Comparison of ENCODE assay signal across 7 mouse cellular contexts in genomic region chr2:7395935-7396334, GRCm38 (mm10).
A peak's percentile ranks its signal among the peaks of the same experiment; 100 is the strongest.
DNase-seq lines count a peak whose midpoint lies in the region; ATAC-seq and TF ChIP-seq lines count a peak whose summit lies in the region.

No protein-coding gene starts in this region.

- H3K27me3 ChIP-seq in forebrain, embryonic 11.5 days (ENCODE audit: control insufficient read depth, insufficient read depth, low read length): no peaks in the 10 kb centered on the region
- no peaks in the 10 kb centered on the region for H3K27me3 ChIP-seq in hindbrain, embryonic 16.5 days (replicated peaks; ENCODE audit: control insufficient read depth, insufficient read depth, low read length)

- no peak for DNase-seq in layer of hippocampus, adult 2 months (ENCODE audit: low spot score in 2 of 2)
- DNase-seq in layer of hippocampus, adult 9-10 months (ENCODE audit: low spot score): no peak
- peak; percentile 52 for DNase-seq in forebrain, embryonic 11.5 days (ENCODE audit: low spot score)
- peak; percentile 28 for DNase-seq in retina, postnatal 1 day
- no peak for DNase-seq in spleen, postnatal 4 days (ENCODE audit: low spot score in 2 of 2)
- no peak for DNase-seq in adrenal gland, adult 18-20 months (ENCODE audit: low spot score in 2 of 2)

- H3K9me3 ChIP-seq in forebrain, embryonic 11.5 days (ENCODE audit: control insufficient read depth, low read length): no peaks in the 10 kb centered on the region
- no peaks in the 10 kb centered on the region for H3K9me3 ChIP-seq in hindbrain, embryonic 16.5 days (ENCODE audit: control insufficient read depth, low read length)

- H3K36me3 ChIP-seq in forebrain, embryonic 11.5 days (ENCODE audit: control insufficient read depth, insufficient read depth, low read length): no peaks in the 10 kb centered on the region
- no peaks in the 10 kb centered on the region for H3K36me3 ChIP-seq in hindbrain, embryonic 16.5 days (ENCODE audit: control insufficient read depth, insufficient read depth, low read length)

- ATAC-seq in forebrain, embryonic 11.5 days (replicated peaks; ENCODE audit: low FRiP score): peak; percentile 62; the same call in 1 of the 2 replicates
- peak; percentile 69; the same call in 1 of the 2 replicates for ATAC-seq in hindbrain, embryonic 16.5 days

- 11% methylated on average over 8 of the region's 8 CpGs for WGBS in forebrain, embryonic 11.5 days
- 15% methylated on average over 8 of the region's 8 CpGs for WGBS in hindbrain, embryonic 16.5 days

- no peak for TF ChIP-seq CTCF in layer of hippocampus, adult 2 months (conservative IDR thresholded peaks at IDR 0.05)

- peak overlapping the region; percentile 97 for H3K27ac ChIP-seq in layer of hippocampus, adult 2 months
- no peak overlapping the region for H3K27ac ChIP-seq in forebrain, embryonic 11.5 days (ENCODE audit: low read depth, low read length)
- no peak overlapping the region for H3K27ac ChIP-seq in hindbrain, embryonic 16.5 days (ENCODE audit: low read depth, low read length)

- H3K4me3 ChIP-seq in layer of hippocampus, adult 2 months: peak overlapping the region; percentile 67
- peak overlapping the region; percentile 16; the same call in 1 of the 2 replicates for H3K4me3 ChIP-seq in forebrain, embryonic 11.5 days (ENCODE audit: low read depth, low read length)
- H3K4me3 ChIP-seq in hindbrain, embryonic 16.5 days (ENCODE audit: low read length): peak overlapping the region; percentile 39

- H3K4me2 ChIP-seq in forebrain, embryonic 11.5 days (ENCODE audit: low read depth, low read length, severe bottlenecking): peak overlapping the region; percentile 37
- H3K4me2 ChIP-seq in hindbrain, embryonic 16.5 days (ENCODE audit: low read length): peak overlapping the region; percentile 61

- H3K4me1 ChIP-seq in forebrain, embryonic 11.5 days (replicated peaks; ENCODE audit: control insufficient read depth, insufficient read depth, low read length): no peaks in the 10 kb centered on the region
- H3K4me1 ChIP-seq in hindbrain, embryonic 16.5 days (ENCODE audit: control insufficient read depth, insufficient read depth, low read depth, low read length): no peaks in the 10 kb centered on the region

- no peak overlapping the region for H3K9ac ChIP-seq in forebrain, embryonic 11.5 days (ENCODE audit: low read length)
- peak overlapping the region; percentile 60 for H3K9ac ChIP-seq in hindbrain, embryonic 16.5 days (ENCODE audit: low read depth, low read length)

Comparison
In these comparisons a context has a peak if more than half of its experiments do, and no peak if none do; other contexts are left out.
1. DNase-seq: peak in forebrain, embryonic 11.5 days (single experiment) and retina, postnatal 1 day (single experiment); none in layer of hippocampus, adult 2 months (0 of 2), layer of hippocampus, adult 9-10 months (single experiment), spleen, postnatal 4 days (0 of 2) and adrenal gland, adult 18-20 months (0 of 2).
2. H3K4me3 ChIP-seq: peak in every context shown above with its lines; median percentile 67 in layer of hippocampus, adult 2 months; 39 in hindbrain, embryonic 16.5 days; 16 in forebrain, embryonic 11.5 days.